Mouse (Mus musculus): ENCODE measurements around the gene Cryz. TPM values are rescaled to one million over a fixed set of nuclear protein-coding genes. Genes with fewer than 3 reads are reported as not detected.

Cryz gene
- total and polyA plus RNA-seq, 3 experiments, result 5.8 to 19.5 (median 16.8) TPM

GRCm38 (mm10) chr3:154664636-154665035, 68.1 kb downstream of the Cryz start:
- H3K27me3 ChIP-seq (ENCODE audit: control insufficient read depth, insufficient read depth, low read length), result no peaks in the 10 kb centered on the region; the same call in 1 of the 2 replicates

GRCm38 (mm10) chr3:154668485-154668884, 72.0 kb downstream of the Cryz start:
- H3K27ac ChIP-seq, result no peak overlapping the region
- intact Hi-C loops (cut with DNase I), result no loop called here
- no peak for TF ChIP-seq CTCF (IDR thresholded peaks at IDR 0.05)
- TF ChIP-seq EP300 (IDR thresholded peaks at IDR 0.05; ENCODE audit: insufficient read depth, low read depth, low read length), result no peak
- no peak for TF ChIP-seq POLR2A (IDR thresholded peaks at IDR 0.05; ENCODE audit: insufficient read depth, low read depth, low read length)
- H3K4me3 ChIP-seq, result no peak overlapping the region
- H3K4me1 ChIP-seq (ENCODE audit: control insufficient read depth, insufficient read depth, low read length), result no peaks in the 10 kb centered on the region
- DNase-seq, result no peak
- H3K27me3 ChIP-seq (ENCODE audit: control insufficient read depth, insufficient read depth, low read length), result no peaks in the 10 kb centered on the region; the same call in 1 of the 2 replicates
- H3K9ac ChIP-seq (ENCODE audit: low read depth, low read length), result no peak overlapping the region
- no peaks in the 10 kb centered on the region for H3K79me2 ChIP-seq (replicated peaks; ENCODE audit: control insufficient read depth, insufficient read depth, low read length)
- WGBS, result 74% methylated on average over 3 of the region's 3 CpGs
- H3K36me3 ChIP-seq (ENCODE audit: control insufficient read depth, insufficient read depth, low read length), result no peaks in the 10 kb centered on the region

More at GRCm38 (mm10) chr3:154664636-154665035, 68.1 kb downstream of the Cryz start:
- no peak overlapping the region for H3K4me3 ChIP-seq
- TF ChIP-seq POLR2A (IDR thresholded peaks at IDR 0.05; ENCODE audit: insufficient read depth, low read depth, low read length), result no peak
- TF ChIP-seq EP300 (IDR thresholded peaks at IDR 0.05; ENCODE audit: insufficient read depth, low read depth, low read length), result no peak
- no peak for TF ChIP-seq CTCF (IDR thresholded peaks at IDR 0.05)
- H3K4me1 ChIP-seq (ENCODE audit: control insufficient read depth, insufficient read depth, low read length), result no peaks in the 10 kb centered on the region
- intact Hi-C loops (cut with DNase I), result no loop called here
- no peak overlapping the region for H3K9ac ChIP-seq (ENCODE audit: low read depth, low read length)
- no peak for DNase-seq
- H3K79me2 ChIP-seq (replicated peaks; ENCODE audit: control insufficient read depth, insufficient read depth, low read length), result no peaks in the 10 kb centered on the region
- no peak overlapping the region for H3K27ac ChIP-seq
- H3K36me3 ChIP-seq (ENCODE audit: control insufficient read depth, insufficient read depth, low read length), result no peaks in the 10 kb centered on the region
- WGBS, result 51% methylated on average over 4 of the region's 4 CpGs

- WGBS, result 82% methylated on average over 6 of the region's 6 CpGs
Observed at GRCm38 (mm10) chr3:154670584-154670983, 74.1 kb downstream of the Cryz start.

GRCm38 (mm10) chr3:154671013-154671412, 74.5 kb downstream of the Cryz start:
- no peaks in the 10 kb centered on the region for H3K79me2 ChIP-seq (replicated peaks; ENCODE audit: control insufficient read depth, insufficient read depth, low read length)
- WGBS, result 58% methylated on average over 5 of the region's 5 CpGs
- no peak overlapping the region for H3K9ac ChIP-seq (ENCODE audit: low read depth, low read length)
- H3K4me3 ChIP-seq, result no peak overlapping the region
- no peaks in the 10 kb centered on the region for H3K36me3 ChIP-seq (ENCODE audit: control insufficient read depth, insufficient read depth, low read length)
- H3K27me3 ChIP-seq (ENCODE audit: control insufficient read depth, insufficient read depth, low read length), result no peaks in the 10 kb centered on the region
- H3K27ac ChIP-seq, result no peak overlapping the region
- DNase-seq, result no peak
- TF ChIP-seq POLR2A (IDR thresholded peaks at IDR 0.05; ENCODE audit: insufficient read depth, low read depth, low read length) (no peak), CTCF (IDR thresholded peaks at IDR 0.05) (no peak), EP300 (IDR thresholded peaks at IDR 0.05; ENCODE audit: insufficient read depth, low read depth, low read length) (no peak)
- intact Hi-C loops (cut with DNase I), result no loop called here
- H3K4me1 ChIP-seq (ENCODE audit: control insufficient read depth, insufficient read depth, low read length), result no peaks in the 10 kb centered on the region

More at GRCm38 (mm10) chr3:154670584-154670983, 74.1 kb downstream of the Cryz start:
- H3K27ac ChIP-seq, result no peak overlapping the region
- no peak for DNase-seq
- no peaks in the 10 kb centered on the region for H3K79me2 ChIP-seq (replicated peaks; ENCODE audit: control insufficient read depth, insufficient read depth, low read length)
- H3K36me3 ChIP-seq (ENCODE audit: control insufficient read depth, insufficient read depth, low read length), result no peaks in the 10 kb centered on the region
- no peak overlapping the region for H3K9ac ChIP-seq (ENCODE audit: low read depth, low read length)
- intact Hi-C loops (cut with DNase I), result no loop called here
- TF ChIP-seq POLR2A (IDR thresholded peaks at IDR 0.05; ENCODE audit: insufficient read depth, low read depth, low read length) (no peak), CTCF (IDR thresholded peaks at IDR 0.05) (no peak), EP300 (IDR thresholded peaks at IDR 0.05; ENCODE audit: insufficient read depth, low read depth, low read length) (no peak)
- no peak overlapping the region for H3K4me3 ChIP-seq
- H3K27me3 ChIP-seq (ENCODE audit: control insufficient read depth, insufficient read depth, low read length), result no peaks in the 10 kb centered on the region
- H3K4me1 ChIP-seq (ENCODE audit: control insufficient read depth, insufficient read depth, low read length), result no peaks in the 10 kb centered on the region

Other genes starting within 250 kb of the Cryz start
- 1 to 10 TPM; 5.6 to 6.8 TPM for gene Tyw3, start 393 bp downstream of the Cryz start, total RNA-seq (2021)
- gene Tyw3, start 393 bp downstream of the Cryz start, polyA plus RNA-seq (2012; rRNA removed), result 6.5 and 8.2 TPM in 2 replicates
- gene Erich3, start 67.1 kb downstream of the Cryz start, total RNA-seq (2021), result under 1 TPM; 0.11 to 0.21 TPM
- 0.20 and 0.35 TPM in 2 replicates for gene Erich3, start 67.1 kb downstream of the Cryz start, polyA plus RNA-seq (2012; rRNA removed)